Comparison of ENCODE assay signal across 18 mouse cellular contexts in the genomic region with DNA sequence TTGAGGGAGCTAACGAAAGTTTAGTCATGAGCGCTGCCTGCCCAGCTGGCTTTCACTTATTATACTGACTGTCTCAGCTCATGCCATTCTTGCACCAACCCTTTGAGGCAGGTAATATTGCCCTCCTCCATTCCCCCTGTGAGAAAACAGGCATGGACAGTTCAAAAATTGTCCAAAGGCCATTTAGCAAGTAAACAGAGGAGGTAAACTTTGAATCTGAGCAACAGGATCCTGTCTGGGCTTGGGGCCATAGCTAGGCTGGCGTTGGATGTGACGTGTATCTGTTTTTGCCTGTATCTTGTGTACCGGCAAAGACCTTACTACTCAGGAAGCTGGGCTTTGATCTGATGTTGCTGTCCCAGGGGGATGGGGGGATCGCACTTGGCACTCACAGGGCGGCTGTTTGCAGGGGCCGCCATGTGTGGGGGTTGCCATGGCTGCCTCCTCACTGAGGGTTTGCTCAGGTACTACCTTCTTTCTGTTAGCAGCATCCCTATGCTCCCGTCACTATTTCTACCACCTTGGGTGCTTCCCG. TPM values are rescaled to one million over a fixed set of nuclear protein-coding genes. Genes with fewer than 3 reads are reported as not detected.
A peak's percentile ranks its signal among the peaks of the same experiment; 100 is the strongest.
DNase-seq lines count a peak whose midpoint lies in the region; ATAC-seq and TF ChIP-seq lines count a peak whose summit lies in the region.
"Had no signal": no experiment of that assay in that cellular context is flagged by ENCODE, and none has a peak within 500 bp of the region (broad histone marks: within the 10 kb centered on the region; RNA-seq: fewer than 3 reads in every experiment).

No protein-coding gene starts in this region.

- no peak overlapping the region for H3K4me2 ChIP-seq in heart, embryonic 12.5 days
- no peak overlapping the region for H3K4me2 ChIP-seq in liver, postnatal 0 days (ENCODE audit: low read depth, low read length)
- H3K4me2 ChIP-seq in liver, embryonic 12.5 days, result no peak overlapping the region
- no peak overlapping the region for H3K4me2 ChIP-seq in intestine, embryonic 15.5 days (replicated peaks)
- H3K4me2 ChIP-seq: liver, embryonic 13.5 days; neural tube, embryonic 15.5 days had no signal

- no peaks in the 10 kb centered on the region for H3K36me3 ChIP-seq in heart, embryonic 12.5 days
- H3K36me3 ChIP-seq in liver, postnatal 0 days (replicated peaks; ENCODE audit: insufficient read depth, low read length), result no peaks in the 10 kb centered on the region
- no peaks in the 10 kb centered on the region for H3K36me3 ChIP-seq in liver, embryonic 12.5 days
- H3K36me3 ChIP-seq in intestine, embryonic 15.5 days, result no peaks in the 10 kb centered on the region
- H3K36me3 ChIP-seq: forebrain, embryonic 10.5 days; liver, embryonic 13.5 days; neural tube, embryonic 15.5 days had no signal

- no peak for ATAC-seq in heart, embryonic 12.5 days (ENCODE audit: insufficient number of reproducible peaks, low FRiP score)
- ATAC-seq in liver, postnatal 0 days, result peak; percentile 76
- ATAC-seq in liver, embryonic 12.5 days, result no peak
- ATAC-seq in intestine, embryonic 15.5 days, result no peak
- ATAC-seq: hindbrain, postnatal 0 days had no signal

- DNase-seq in heart, adult 11 months, result peak; percentile 98
- DNase-seq in liver, postnatal 0 days, result peak; percentile 18
- DNase-seq in heart, postnatal 25 days (ENCODE audit: low spot score), result peak; percentile 33
- peak; percentile 23 to 58 for DNase-seq in kidney, postnatal 25 days
- DNase-seq: cerebellum, adult 9-10 months; liver, embryonic 13.5 days; midbrain, embryonic 14.5 days; right cerebral cortex, postnatal 25 days had no signal

- H3K4me3 ChIP-seq in heart, embryonic 12.5 days, result no peak overlapping the region
- H3K4me3 ChIP-seq in liver, postnatal 0 days (ENCODE audit: low read depth, low read length), result no peak overlapping the region
- H3K4me3 ChIP-seq in liver, embryonic 12.5 days, result no peak overlapping the region
- no peak overlapping the region for H3K4me3 ChIP-seq in intestine, embryonic 15.5 days (replicated peaks)
- H3K4me3 ChIP-seq: forebrain, embryonic 10.5 days; liver, embryonic 13.5 days; myocyte; neural tube, embryonic 15.5 days had no signal

- no peak overlapping the region for H3K27ac ChIP-seq in heart, embryonic 12.5 days (ENCODE audit: poor library complexity, severe bottlenecking)
- no peak overlapping the region for H3K27ac ChIP-seq in liver, postnatal 0 days (ENCODE audit: low read depth)
- no peak overlapping the region for H3K27ac ChIP-seq in liver, embryonic 12.5 days
- no peak overlapping the region for H3K27ac ChIP-seq in intestine, embryonic 15.5 days
- H3K27ac ChIP-seq: forebrain, embryonic 10.5 days; hindbrain, postnatal 0 days; liver, embryonic 13.5 days; neural tube, embryonic 15.5 days; stomach, postnatal 0 days had no signal

- intact Hi-C loops in heart, postnatal 25 days (cut with DNase I), result no loop called here

- no peaks in the 10 kb centered on the region for H3K27me3 ChIP-seq in heart, embryonic 12.5 days (replicated peaks)
- no peaks in the 10 kb centered on the region for H3K27me3 ChIP-seq in liver, postnatal 0 days (ENCODE audit: insufficient read depth, low read length)
- no peaks in the 10 kb centered on the region for H3K27me3 ChIP-seq in liver, embryonic 12.5 days (replicated peaks)
- H3K27me3 ChIP-seq in intestine, embryonic 15.5 days (replicated peaks), result 0 out of 2 replicates have a peak, but pooled peaks cover 2% of the 10 kb centered on the region
- H3K27me3 ChIP-seq: liver, embryonic 13.5 days; neural tube, embryonic 15.5 days had no signal

- no peak for TF ChIP-seq EP300 in liver, postnatal 0 days (IDR thresholded peaks at IDR 0.05; ENCODE audit: low read depth)

- H3K4me1 ChIP-seq in heart, embryonic 12.5 days (replicated peaks), result peaks cover 21% of the 10 kb centered on the region
- peaks cover 12% of the 10 kb centered on the region for H3K4me1 ChIP-seq in liver, postnatal 0 days (ENCODE audit: insufficient read depth)
- no peaks in the 10 kb centered on the region for H3K4me1 ChIP-seq in liver, embryonic 12.5 days
- 0 out of 2 replicates have a peak, but pooled peaks cover 10% of the 10 kb centered on the region for H3K4me1 ChIP-seq in intestine, embryonic 15.5 days (replicated peaks)
- H3K4me1 ChIP-seq: liver, embryonic 13.5 days had no signal

- TF ChIP-seq CTCF in liver, postnatal 0 days (IDR thresholded peaks at IDR 0.05; ENCODE audit: low read depth), result no peak

- 73% methylated on average over 10 of the region's 10 CpGs for WGBS in heart, embryonic 12.5 days
- 61% methylated on average over 10 of the region's 10 CpGs for WGBS in liver, postnatal 0 days (ENCODE audit: insufficient replicate concordance)
- WGBS in liver, embryonic 12.5 days (ENCODE audit: insufficient replicate concordance), result 68% methylated on average over 10 of the region's 10 CpGs
- 80% methylated on average over 10 of the region's 10 CpGs for WGBS in intestine, embryonic 15.5 days

- no peaks in the 10 kb centered on the region for H3K9me3 ChIP-seq in heart, embryonic 12.5 days (replicated peaks)
- no peaks in the 10 kb centered on the region for H3K9me3 ChIP-seq in liver, postnatal 0 days (ENCODE audit: low read length)
- no peaks in the 10 kb centered on the region for H3K9me3 ChIP-seq in liver, embryonic 12.5 days (replicated peaks)
- H3K9me3 ChIP-seq in intestine, embryonic 15.5 days, result no peaks in the 10 kb centered on the region
- H3K9me3 ChIP-seq: forebrain, embryonic 10.5 days; liver, embryonic 13.5 days; neural tube, embryonic 15.5 days had no signal

- H3K9ac ChIP-seq in heart, embryonic 12.5 days, result no peak overlapping the region
- no peak overlapping the region for H3K9ac ChIP-seq in liver, postnatal 0 days (replicated peaks)
- H3K9ac ChIP-seq in liver, embryonic 12.5 days, result no peak overlapping the region
- no peak overlapping the region for H3K9ac ChIP-seq in intestine, embryonic 15.5 days
- H3K9ac ChIP-seq: liver, embryonic 13.5 days; neural tube, embryonic 15.5 days had no signal

RNA-seq across cellular contexts. Expression of a gene that starts 53.1 kb away (rescaled TPM):
- 0.18 and 0.22 TPM in 2 replicates for polyA plus RNA-seq in heart, embryonic 12.5 days (2016; fragmentation: Nextera tagmentation; extraction: Ambion mirVana)
- polyA plus RNA-seq in liver, postnatal 0 days (2015; fragmentation: Nextera tagmentation; extraction: Ambion mirVana), result 0.06 and 0.08 TPM in 2 replicates
- 0.05 and 0.11 TPM in 2 replicates for polyA plus RNA-seq in liver, embryonic 12.5 days (2016; fragmentation: Nextera tagmentation; extraction: Ambion mirVana)
- total RNA-seq in heart, postnatal 25 days (2021), result 1 to 10 TPM; 1.6 to 2.8 TPM
- 4.2 and 4.4 TPM in 2 replicates for polyA plus RNA-seq in intestine, embryonic 15.5 days (2015; fragmentation: Nextera tagmentation; extraction: Ambion mirVana)
- total RNA-seq: megakaryocyte progenitor cell, adult 5-6 weeks had no signal
- polyA plus RNA-seq: C2C12 had no signal

Comparison
In these comparisons a context has a peak if more than half of its experiments do, and no peak if none do; other contexts are left out.
1. DNase-seq: peak in every context shown above with its lines; median percentile 98 in heart, adult 11 months; 40 in kidney, postnatal 25 days; 33 in heart, postnatal 25 days; 18 in liver, postnatal 0 days.